Mouse (Mus musculus) ovary, postnatal 36 days (tissue): ENCODE results near the gene Usp33.

ENCODE experiments used
- DNase-seq: peaks from one replicate; pipeline ENCODE4 v3.0.0; 2022; ENCODE audit warnings: low spot score, mixed read lengths

Gene Usp33

GRCm38 (mm10) chr3:152401964-152402670 is 55.8 kb downstream of the Usp33 start:
- DNase-seq = no peak

GRCm38 (mm10) chr3:152402671-152403066 is 56.4 kb downstream of the Usp33 start:
- DNase-seq = no peak

GRCm38 (mm10) chr3:152403827-152404226 is 57.5 kb downstream of the Usp33 start:
- no peak for DNase-seq

- DNase-seq = no peak
Observed at GRCm38 (mm10) chr3:152405420-152405819, 59.1 kb downstream of the Usp33 start.

- DNase-seq = no peak
Observed at GRCm38 (mm10) chr3:152405978-152406640, 59.8 kb downstream of the Usp33 start.

- no peak for DNase-seq
Observed at GRCm38 (mm10) chr3:152410980-152411551, 64.8 kb downstream of the Usp33 start.

GRCm38 (mm10) chr3:152412362-152412761 is 66.1 kb downstream of the Usp33 start:
- no peak for DNase-seq

- no peak for DNase-seq
Observed at GRCm38 (mm10) chr3:152428925-152429324, 82.6 kb downstream of the Usp33 start.

- DNase-seq = no peak
Observed at GRCm38 (mm10) chr3:152432677-152433076, 86.4 kb downstream of the Usp33 start.

GRCm38 (mm10) chr3:152435590-152435989 is 89.3 kb downstream of the Usp33 start:
- DNase-seq = no peak

- DNase-seq = no peak
Observed at GRCm38 (mm10) chr3:152438068-152438467, 91.8 kb downstream of the Usp33 start.

- DNase-seq = no peak
Observed at GRCm38 (mm10) chr3:152442795-152443194, 96.5 kb downstream of the Usp33 start.
